Mouse (Mus musculus) stomach, adult 2 months (tissue): ENCODE results near the gene Klra7. TPM values are rescaled to one million over a fixed set of nuclear protein-coding genes. Genes with fewer than 3 reads are reported as not detected.

ENCODE experiments used
- polyA plus RNA-seq: library from polyadenylated mRNA; depleted of rRNA; stranded (reverse); fragments of >200 nt; gene quantifications from 2 replicates; pipeline ENCODE4 v1.2.3, GENCODE M21; 2012; rRNA removed

Klra7 gene
- not detected in 2 replicates for polyA plus RNA-seq

DNA sequence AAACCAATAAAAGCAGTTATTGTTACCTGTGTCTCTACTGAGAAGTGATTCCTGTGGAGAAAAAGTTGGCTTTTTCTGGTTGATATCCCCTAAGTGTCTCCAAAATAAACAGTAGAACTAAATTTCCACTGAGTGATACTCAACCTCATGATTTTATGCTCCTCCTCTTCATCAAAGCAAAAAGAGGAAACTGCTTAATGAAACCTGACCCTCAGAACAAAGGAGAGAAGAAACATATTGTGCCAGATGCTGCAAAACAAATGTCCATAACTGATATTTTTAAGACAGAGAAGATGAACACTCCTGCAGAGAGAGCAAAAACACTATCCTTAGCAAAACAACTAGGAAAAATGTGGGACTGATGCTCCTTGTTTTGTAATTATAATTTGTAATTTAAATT lies at the start of gene Klra7:
TSS of gene Klra7 (minus strand) at position 101 of the 400 bp plus-strand sequence.

DNA sequence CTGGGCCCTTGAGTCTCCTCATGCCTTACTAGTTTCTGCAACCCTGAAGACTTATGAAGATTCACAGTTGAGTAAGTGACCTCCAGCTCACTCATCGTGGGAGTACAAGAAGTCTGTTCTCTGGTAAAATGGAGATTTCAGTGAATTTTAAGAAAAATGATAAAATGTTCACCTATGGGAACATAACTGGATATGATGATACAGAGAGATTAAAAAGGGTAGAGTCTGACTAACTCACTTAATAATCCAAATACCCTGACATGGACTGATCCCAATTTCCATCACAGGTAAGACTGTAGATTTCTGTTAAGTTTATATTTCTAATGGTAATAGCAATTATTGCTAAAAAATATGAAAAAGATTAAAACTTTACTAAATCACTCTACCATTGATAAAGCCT lies 48.7 kb upstream of the Klra7 start, which contains the start of gene Klra10:
TSS of gene Klra10 (minus strand) at position 101 of the 400 bp plus-strand sequence.

DNA sequence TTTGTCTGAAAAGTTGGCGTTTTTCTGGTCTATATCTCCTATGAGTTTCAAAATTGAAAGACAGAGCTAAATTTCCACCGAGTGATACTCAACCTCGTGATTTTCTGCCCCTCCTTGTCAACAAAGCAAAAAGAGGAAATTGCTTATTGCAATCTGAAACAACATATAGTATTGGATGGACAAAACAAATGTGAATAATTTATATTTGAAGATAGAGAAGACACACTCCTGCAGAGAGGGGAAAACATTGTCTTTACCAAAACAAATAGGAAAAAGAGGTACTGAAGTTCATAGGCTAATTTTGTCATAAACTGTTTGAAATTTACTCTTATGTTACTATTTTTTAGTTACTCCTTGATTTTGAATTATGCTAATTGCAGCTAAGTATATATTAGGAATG lies 40.1 kb downstream of the Klra7 start, which contains the start of gene Klra9:
TSS of gene Klra9 (minus strand) at position 101 of the 400 bp plus-strand sequence.

Other genes starting within 250 kb of the Klra7 start
- gene Klra6, start 206.4 kb downstream of the Klra7 start, polyA plus RNA-seq = not detected in 2 replicates
- gene Klra4, start 166.1 kb downstream of the Klra7 start, polyA plus RNA-seq = not detected in 2 replicates
- not detected in 2 replicates for gene Klra8, start 103.4 kb downstream of the Klra7 start, polyA plus RNA-seq
- gene Klra9, start 40.2 kb downstream of the Klra7 start, polyA plus RNA-seq = not detected in 2 replicates
- not detected in 2 replicates for gene Klra10, start 48.6 kb upstream of the Klra7 start, polyA plus RNA-seq
- not detected in 2 replicates for gene Klra3, start 104.3 kb upstream of the Klra7 start, polyA plus RNA-seq
- not detected in 2 replicates for gene Klra1, start 153.6 kb upstream of the Klra7 start, polyA plus RNA-seq